11 mouse cellular contexts compared by ENCODE assay signal in the genomic region with DNA sequence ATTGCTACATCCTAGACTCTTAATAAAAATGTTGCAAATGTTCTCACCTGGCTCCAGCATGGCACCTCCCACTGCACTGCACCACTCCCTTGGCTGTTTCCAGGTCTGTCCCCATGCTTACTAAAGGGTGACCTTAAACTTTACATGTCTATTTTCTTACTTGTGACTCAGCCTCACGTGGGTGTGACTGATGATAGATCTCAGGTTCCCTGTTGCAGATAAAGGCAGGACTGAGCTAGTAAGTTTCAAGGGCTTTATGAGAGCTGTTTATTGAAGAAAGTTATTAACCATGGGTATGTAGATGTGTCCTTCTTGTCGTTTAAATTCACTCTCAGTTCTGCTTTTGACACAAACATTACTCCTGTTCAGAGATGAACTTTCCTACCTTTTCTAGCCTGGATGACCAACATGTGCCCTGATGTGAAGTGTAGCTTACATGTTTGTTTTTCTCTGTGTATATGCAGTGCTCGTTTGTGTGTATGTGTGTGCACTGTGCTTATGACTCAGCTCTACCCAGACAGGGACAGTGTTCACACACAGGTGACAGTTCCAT. TPM values are rescaled to one million over a fixed set of nuclear protein-coding genes. Genes with fewer than 3 reads are reported as not detected.
A peak's percentile ranks its signal among the peaks of the same experiment; 100 is the strongest.
DNase-seq lines count a peak whose midpoint lies in the region; ATAC-seq and TF ChIP-seq lines count a peak whose summit lies in the region.
"Had no signal": no experiment of that assay in that cellular context is flagged by ENCODE, and none has a peak within 500 bp of the region (broad histone marks: within the 10 kb centered on the region; RNA-seq: fewer than 3 reads in every experiment).

No protein-coding gene starts in this region.

- no peak overlapping the region for H3K9ac ChIP-seq in heart, postnatal 0 days (replicated peaks; ENCODE audit: low read depth, low read length)
- H3K9ac ChIP-seq: embryonic facial prominence, embryonic 12.5 days had no signal

- H3K4me1 ChIP-seq in lung, adult 2 months (ENCODE audit: control insufficient read depth, insufficient read depth, low read length) = peaks cover 16% of the 10 kb centered on the region
- peaks cover 55% of the 10 kb centered on the region for H3K4me1 ChIP-seq in heart, postnatal 0 days (ENCODE audit: control insufficient read depth, insufficient read depth)

- H3K9me3 ChIP-seq in heart, postnatal 0 days (replicated peaks; ENCODE audit: control insufficient read depth, low read length) = no peaks in the 10 kb centered on the region
- H3K9me3 ChIP-seq: embryonic facial prominence, embryonic 12.5 days had no signal

- DNase-seq in lung, adult 18-20 months = peak; percentile 36 to 67
- no peak for DNase-seq in lung, adult 2 months
- DNase-seq in adrenal gland, adult 8-10 months = peak; percentile 68
- peak; percentile 60 for DNase-seq in heart, postnatal 0 days (ENCODE audit: low spot score)
- DNase-seq in splenic B cell, adult 2 months (ENCODE audit: low read depth, low spot score) = peak; percentile 66
- DNase-seq in T-cell, adult 2 months (ENCODE audit: low spot score) = no peak
- no peak for DNase-seq in thymus, postnatal 4 days
- DNase-seq in left cerebral cortex, adult 9 months (ENCODE audit: low spot score in 2 of 2) = no peak
- DNase-seq: gastrocnemius, postnatal 10 days; spleen, adult 18-20 months had no signal

- no peak overlapping the region for H3K4me3 ChIP-seq in lung, adult 2 months (replicated peaks; ENCODE audit: extremely low read depth, low read depth, low read length)
- H3K4me3 ChIP-seq in heart, postnatal 0 days (ENCODE audit: low read depth, low read length) = no peak overlapping the region
- H3K4me3 ChIP-seq: embryonic facial prominence, embryonic 12.5 days had no signal

- H3K36me3 ChIP-seq in heart, postnatal 0 days (replicated peaks; ENCODE audit: control insufficient read depth, insufficient read depth, low read length) = peaks cover 13% of the 10 kb centered on the region
- peaks cover 3% of the 10 kb centered on the region; the same call in 1 of the 2 replicates for H3K36me3 ChIP-seq in splenic B cell, adult 2 months (ENCODE audit: control insufficient read depth, insufficient read depth, low read length, poor library complexity, severe bottlenecking)

- H3K4me2 ChIP-seq in heart, postnatal 0 days (ENCODE audit: low read depth, low read length) = no peak overlapping the region
- H3K4me2 ChIP-seq: embryonic facial prominence, embryonic 12.5 days had no signal

- TF ChIP-seq POLR2A in lung, adult 2 months (IDR thresholded peaks at IDR 0.05; ENCODE audit: borderline replicate concordance, extremely low read depth, low read depth, low read length) = no peak

- WGBS in lung, adult 2 months = 43% methylated on average over 3 of the region's 3 CpGs
- WGBS in heart, postnatal 0 days = 32% methylated on average over 3 of the region's 3 CpGs

- ATAC-seq in heart, postnatal 0 days (ENCODE audit: insufficient read depth, low read depth) = peak; percentile 61

- 0 out of 2 replicates have a peak, but pooled peaks have one; percentile 47 for TF ChIP-seq EP300 in heart, postnatal 0 days (IDR thresholded peaks at IDR 0.05; ENCODE audit: low read depth)

- no peaks in the 10 kb centered on the region for H3K27me3 ChIP-seq in heart, postnatal 0 days (ENCODE audit: control insufficient read depth, insufficient read depth, low read length)
- H3K27me3 ChIP-seq in splenic B cell, adult 2 months (ENCODE audit: control insufficient read depth, insufficient read depth, low read length, poor library complexity, severe bottlenecking) = no peaks in the 10 kb centered on the region; the same call in 1 of the 2 replicates
- H3K27me3 ChIP-seq: embryonic facial prominence, embryonic 12.5 days had no signal

- H3K27ac ChIP-seq in heart, postnatal 0 days (ENCODE audit: low read depth) = peak overlapping the region; percentile 78
- H3K27ac ChIP-seq: embryonic facial prominence, embryonic 12.5 days had no signal

- no peak for TF ChIP-seq CTCF in lung, adult 2 months (IDR thresholded peaks at IDR 0.05; ENCODE audit: insufficient read depth, low read length)
- TF ChIP-seq CTCF in heart, postnatal 0 days (IDR thresholded peaks at IDR 0.05; ENCODE audit: low read depth) = no peak

RNA-seq across cellular contexts. Expression of a gene that starts 6.7 kb away (rescaled TPM):
- polyA plus RNA-seq in lung, adult 2 months (2012; rRNA removed) = 9.0 and 17.4 TPM in 2 replicates
- total RNA-seq in adrenal gland, adult 8-10 months (2022) = 100 to 1,000 TPM; 129 to 187 (median 147) TPM
- total RNA-seq in heart, postnatal 0 days (2014; rRNA removed; ENCODE audit: low replicate concordance) = 56.4 and 57.6 TPM in 2 replicates
- 40.9 and 45.3 TPM in 2 replicates for polyA plus RNA-seq in heart, postnatal 0 days (2015; fragmentation: Nextera tagmentation; extraction: Ambion mirVana)

RNA-seq across cellular contexts. Expression of a gene that starts 34.7 kb away (rescaled TPM):
- polyA plus RNA-seq in lung, adult 2 months (2012; rRNA removed) = 0.96 and 1.3 TPM in 2 replicates
- total RNA-seq in adrenal gland, adult 8-10 months (2022) = under 1 TPM; 0.11 to 0.49 (median 0.43) TPM
- not detected in 2 replicates for total RNA-seq in heart, postnatal 0 days (2014; rRNA removed; ENCODE audit: low replicate concordance)
- polyA plus RNA-seq in heart, postnatal 0 days (2015; fragmentation: Nextera tagmentation; extraction: Ambion mirVana) = not detected in 2 replicates
- total RNA-seq: gastrocnemius, postnatal 10 days had no signal

Comparison
In these comparisons a context has a peak if more than half of its experiments do, and no peak if none do; other contexts are left out.
1. DNase-seq: peak in lung, adult 18-20 months (2 of 2), adrenal gland, adult 8-10 months (single experiment), heart, postnatal 0 days (single experiment) and splenic B cell, adult 2 months (single experiment); none in lung, adult 2 months (single experiment), T-cell, adult 2 months (single experiment), thymus, postnatal 4 days (single experiment) and left cerebral cortex, adult 9 months (0 of 2).